Mouse (Mus musculus) testis, adult 2 months (tissue): ENCODE measurements around the gene Ranbp9. TPM values are rescaled to one million over a fixed set of nuclear protein-coding genes. Genes with fewer than 3 reads are reported as not detected.
A peak's percentile ranks its signal among the peaks of the same experiment; 100 is the strongest.

Experiments used
- H3K27ac ChIP-seq: fragments of 200-500 bp; 2 replicates; pipeline ENCODE4 v1.5.1; 2012; ENCODE audit warnings: low read depth, low read length; ENCODE audit not compliant: control insufficient read depth, insufficient read depth
- H3K27me3 ChIP-seq: fragments of 200-500 bp; 2 replicates; pipeline ENCODE4 v1.6.1; 2012; ENCODE audit warnings: mild to moderate bottlenecking, low read length, moderate library complexity; ENCODE audit not compliant: control insufficient read depth, insufficient read depth
- H3K36me3 ChIP-seq: fragments of 200-500 bp; 2 replicates; pipeline ENCODE4 v1.6.1; 2012; ENCODE audit warnings: mild to moderate bottlenecking, low read length; ENCODE audit not compliant: control insufficient read depth, insufficient read depth
- H3K4me1 ChIP-seq: fragments of 200-500 bp; 2 replicates; pipeline ENCODE4 v1.6.1; 2012; ENCODE audit warnings: low read length; ENCODE audit not compliant: control insufficient read depth, insufficient read depth
- H3K4me3 ChIP-seq: fragments of 200-500 bp; 2 replicates; pipeline ENCODE4 v1.5.1; 2012; ENCODE audit warnings: low read depth, mild to moderate bottlenecking, low read length, moderate library complexity, mixed read lengths; ENCODE audit not compliant: control insufficient read depth
- CTCF ChIP-seq: fragments of 200-500 bp; IDR thresholded peaks from 2 replicates; pipeline ENCODE4 v1.5.1; 2012; ENCODE audit warnings: low read depth, mild to moderate bottlenecking, inconsistent platforms, low read length, moderate library complexity; ENCODE audit not compliant: control insufficient read depth, insufficient read depth, insufficient replicate concordance
- POLR2A ChIP-seq: fragments of 200-500 bp; IDR thresholded peaks from 2 replicates; pipeline ENCODE4 v1.6.1; 2012; ENCODE audit warnings: low read depth, mild to moderate bottlenecking, inconsistent platforms, low read length, moderate library complexity; ENCODE audit not compliant: control insufficient read depth
- polyA plus RNA-seq: library from polyadenylated mRNA; depleted of rRNA; stranded (reverse); fragments of >200 nt; gene quantifications from 2 replicates; pipeline ENCODE4 v1.2.3, GENCODE M21; 2012

Gene Ranbp9
- polyA plus RNA-seq, 1 experiment, result 164 TPM

DNA sequence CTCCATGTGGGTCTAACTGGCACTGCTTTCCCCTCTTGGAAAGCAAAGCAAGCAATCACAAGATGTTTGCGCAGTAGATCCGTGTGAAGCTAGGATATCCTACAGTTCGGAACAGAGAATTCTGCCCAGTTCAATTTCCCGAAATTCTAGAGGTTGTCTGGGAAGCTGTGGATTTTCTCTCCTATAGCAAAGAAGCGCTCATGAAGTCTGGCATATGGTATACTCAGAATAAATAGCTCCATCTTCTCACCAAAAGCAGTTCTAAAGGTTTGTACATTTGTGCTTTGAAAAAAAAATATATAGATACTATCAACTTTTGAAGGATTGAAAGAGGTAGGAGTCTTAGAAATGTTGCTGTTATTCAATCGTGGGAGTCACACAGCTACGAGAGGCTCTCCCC is 14.6 kb upstream of the Ranbp9 start:
- Histone ChIP-seq H3K4me3 (no peak overlapping the region), H3K27ac (no peak overlapping the region), H3K27me3 (no peaks in the 10 kb centered on the region), H3K36me3 (no peaks in the 10 kb centered on the region), H3K4me1 (no peaks in the 10 kb centered on the region)
- no peak for TF ChIP-seq CTCF

DNA sequence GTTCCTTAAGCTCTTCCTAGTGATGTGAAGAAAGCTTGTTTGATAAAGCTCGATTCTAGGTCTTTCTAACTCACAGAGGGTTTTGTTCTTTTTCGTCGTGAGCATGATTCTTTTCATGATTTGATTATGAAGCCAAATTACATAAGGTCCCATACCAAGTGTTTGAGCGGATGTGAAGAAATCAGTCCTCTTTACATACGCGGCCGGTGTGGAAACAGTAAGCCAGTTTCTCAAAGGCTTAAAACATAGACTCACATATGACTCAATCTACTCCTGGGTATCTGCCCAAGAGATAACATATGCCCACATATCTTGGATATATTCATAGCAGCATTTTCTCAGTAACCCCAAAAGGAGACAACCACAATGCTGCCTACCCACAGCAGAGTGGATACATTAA is 12.6 kb upstream of the Ranbp9 start:
- Histone ChIP-seq H3K27ac (no peak overlapping the region), H3K4me1 (no peaks in the 10 kb centered on the region), H3K4me3 (no peak overlapping the region), H3K27me3 (no peaks in the 10 kb centered on the region), H3K36me3 (no peaks in the 10 kb centered on the region)
- no peak for TF ChIP-seq POLR2A
- TF ChIP-seq CTCF, result no peak

DNA sequence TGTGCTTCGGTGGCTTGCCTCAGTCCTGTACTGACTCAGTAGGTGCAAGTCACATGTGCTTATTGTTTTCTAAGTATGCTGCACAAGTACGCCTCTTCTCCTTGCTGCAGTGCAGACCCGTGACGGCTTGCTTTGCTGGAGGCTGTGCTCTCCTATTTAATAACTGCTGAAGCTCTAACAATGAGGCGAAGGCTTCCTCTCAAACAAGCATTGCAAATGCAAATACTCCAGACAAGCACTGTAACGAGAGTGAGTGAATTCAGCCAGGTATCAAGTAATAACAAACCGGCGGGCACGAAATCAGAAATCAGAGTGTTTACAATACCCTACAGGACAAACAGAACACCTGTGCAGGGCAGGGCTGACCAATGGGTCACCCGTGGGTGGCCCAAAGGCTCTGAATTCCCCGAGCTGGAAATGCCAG is 12.0 kb upstream of the Ranbp9 start:
- TF ChIP-seq CTCF, result no peak
- TF ChIP-seq POLR2A, result no peak
- no peaks in the 10 kb centered on the region for H3K36me3 ChIP-seq
- no peak overlapping the region for H3K4me3 ChIP-seq
- no peaks in the 10 kb centered on the region for H3K4me1 ChIP-seq
- no peaks in the 10 kb centered on the region for H3K27me3 ChIP-seq
- no peak overlapping the region for H3K27ac ChIP-seq

DNA sequence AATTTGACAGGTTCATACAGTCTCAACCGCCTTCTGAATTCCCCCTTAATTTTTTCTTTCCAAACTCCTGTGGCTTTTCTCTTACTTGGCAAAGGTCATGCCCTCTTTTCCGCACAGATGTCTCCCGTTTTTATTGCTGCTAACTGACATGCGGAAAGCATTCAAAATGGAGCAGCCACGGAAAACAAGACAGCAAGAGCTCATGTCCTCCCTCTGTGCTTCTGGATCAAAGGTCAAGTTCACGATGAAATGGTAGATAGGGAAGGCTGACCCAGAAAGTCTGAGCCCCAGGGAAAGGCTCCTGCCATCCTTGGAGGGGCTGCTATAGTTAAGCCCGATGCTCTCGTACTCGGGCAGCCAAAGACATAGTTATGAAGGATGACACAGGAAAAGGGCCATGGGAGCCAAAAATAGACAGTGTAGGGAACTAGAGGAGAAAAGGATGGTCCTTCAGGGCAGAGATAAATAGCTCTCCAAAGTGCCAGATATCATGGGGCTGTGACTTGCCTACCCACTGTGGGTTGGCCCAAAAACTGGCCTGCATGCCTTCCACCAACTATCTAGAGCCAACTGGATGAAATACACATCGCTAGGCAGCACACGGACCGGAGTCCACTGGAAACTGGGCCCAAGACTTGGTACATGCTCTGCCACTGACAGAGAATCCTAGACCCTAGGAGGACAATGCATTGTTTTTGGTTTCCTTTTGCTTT is 5.6 kb upstream of the Ranbp9 start:
- Histone ChIP-seq H3K27me3 (no peaks in the 10 kb centered on the region), H3K4me1 (no peaks in the 10 kb centered on the region; the same call in 1 of the 2 replicates), H3K27ac (no peak overlapping the region), H3K4me3 (no peak overlapping the region), H3K36me3 (no peaks in the 10 kb centered on the region)
- TF ChIP-seq CTCF (no peak), POLR2A (no peak)

DNA sequence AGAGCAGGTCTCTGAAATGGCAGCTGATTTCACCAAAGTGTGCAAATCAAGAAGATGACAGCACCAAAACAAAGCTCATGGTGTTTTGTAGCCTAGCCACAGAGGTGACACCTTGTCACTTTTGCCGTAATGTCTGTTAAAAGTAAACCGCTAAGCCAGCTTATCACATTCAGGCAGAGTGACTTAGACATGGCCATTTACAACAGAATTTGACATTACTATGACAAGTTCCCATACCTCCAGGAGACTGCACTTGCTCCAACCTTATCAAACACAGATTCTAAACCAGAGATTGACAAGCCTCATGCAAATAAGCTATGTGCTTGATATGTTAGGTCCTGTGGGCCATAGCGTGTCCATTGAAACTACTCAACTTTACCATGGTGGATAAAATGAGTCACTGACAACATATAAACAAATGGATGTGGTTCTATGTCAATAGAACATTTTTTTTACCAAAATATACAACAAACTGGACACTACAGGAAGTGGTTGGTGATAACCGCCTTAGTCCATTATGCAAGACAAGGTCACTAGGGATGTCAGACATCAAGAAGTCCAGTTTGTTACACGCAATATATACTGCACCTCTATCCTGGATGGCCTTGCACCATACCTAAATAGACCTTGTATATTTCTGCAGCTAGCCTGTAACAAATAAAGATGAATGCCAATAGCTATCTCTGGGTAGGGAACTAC is 4.3 kb upstream of the Ranbp9 start:
- TF ChIP-seq CTCF (no peak), POLR2A (no peak)
- Histone ChIP-seq H3K4me1 (no peaks in the 10 kb centered on the region; the same call in 1 of the 2 replicates), H3K27me3 (no peaks in the 10 kb centered on the region), H3K4me3 (no peak overlapping the region), H3K36me3 (no peaks in the 10 kb centered on the region), H3K27ac (no peak overlapping the region)

DNA sequence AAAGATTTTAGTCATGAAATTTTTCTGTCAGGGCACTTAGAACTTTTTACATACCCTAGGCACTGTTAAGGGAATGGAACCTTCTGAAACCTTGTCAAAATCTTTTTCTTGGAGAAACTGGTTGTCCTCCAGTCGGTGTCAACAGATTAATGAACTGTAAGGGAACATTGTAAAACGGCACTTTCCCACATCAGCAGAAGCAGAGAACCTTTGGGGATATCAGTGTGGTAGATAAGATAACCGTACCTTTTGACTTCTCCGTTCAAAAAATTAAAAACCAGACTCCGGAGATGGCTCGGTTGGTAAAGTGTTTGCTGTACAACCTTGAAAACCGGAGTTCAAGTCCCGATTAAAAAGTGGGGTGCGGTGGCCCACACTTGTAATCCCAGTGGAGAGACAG is 1.7 kb upstream of the Ranbp9 start:
- no peaks in the 10 kb centered on the region; the same call in 1 of the 2 replicates for H3K36me3 ChIP-seq
- no peaks in the 10 kb centered on the region; the same call in 1 of the 2 replicates for H3K4me1 ChIP-seq
- no peak overlapping the region for H3K4me3 ChIP-seq
- no peak for TF ChIP-seq POLR2A
- TF ChIP-seq CTCF, result no peak
- no peaks in the 10 kb centered on the region for H3K27me3 ChIP-seq
- H3K27ac ChIP-seq, result no peak overlapping the region

DNA sequence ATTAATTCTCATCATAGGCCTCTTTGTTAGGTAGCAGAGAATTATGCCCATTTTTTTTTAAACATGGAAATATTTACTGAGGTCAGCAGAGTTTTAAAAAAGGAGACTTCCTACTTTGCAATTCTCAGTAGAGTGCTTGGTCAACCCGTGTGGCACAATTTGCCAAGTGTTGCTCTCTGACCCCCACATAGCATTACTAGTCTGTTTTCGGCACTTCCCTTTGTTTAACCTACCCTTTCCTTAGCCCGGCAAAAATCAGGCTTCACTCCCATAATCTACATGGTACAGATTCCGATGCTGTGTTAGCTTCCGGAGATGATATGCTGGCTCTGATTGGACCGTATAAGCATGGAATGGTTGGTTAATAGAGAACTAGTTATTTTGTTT is 770 bp upstream of the Ranbp9 start:
- Histone ChIP-seq H3K36me3 (no peaks in the 10 kb centered on the region; the same call in 1 of the 2 replicates), H3K27ac (peak overlapping the region; percentile 89), H3K4me3 (peak overlapping the region; percentile 98), H3K4me1 (no peaks in the 10 kb centered on the region; the same call in 1 of the 2 replicates), H3K27me3 (no peaks in the 10 kb centered on the region)
- TF ChIP-seq CTCF (no peak), POLR2A (no peak)
